Mouse (Mus musculus) intestine, postnatal 0 days (tissue): ENCODE measurements at regions not wholly inside any gene's neighbourhood (a gene's known extent, or its start where the extent isn't known, plus 50 kb on each side); places are given as distances from the start of the nearest gene placed in this dataset.
"Not testable (repeated sequence)": the region's sequence is repeated elsewhere in the genome, so short reads cannot be mapped to it uniquely, and the experiment has no call there.

ENCODE experiments used
- ATAC-seq: fragments of 200-750 bp; cut with Nextera tagmentation; 2 replicates; pipeline ENCODE4 v1.8.0; 2017; ENCODE audit warnings: mild to moderate bottlenecking, moderate TSS enrichment, moderate library complexity
- H3K27ac ChIP-seq: fragments of 300-500 bp; sonication (generic); 2 replicates; pipeline ENCODE4 v1.5.1; 2014; ENCODE audit warnings: mild to moderate bottlenecking, low read depth, low read length, moderate library complexity
- H3K27me3 ChIP-seq: fragments of 300-500 bp; sonication (generic); replicated peaks from 2 replicates; pipeline ENCODE4 v1.6.1; 2014; ENCODE audit warnings: low read length, mixed read lengths; ENCODE audit not compliant: control insufficient read depth, insufficient read depth
- H3K36me3 ChIP-seq: fragments of 300-500 bp; sonication (generic); 2 replicates; pipeline ENCODE4 v1.6.1; 2014; ENCODE audit warnings: mild to moderate bottlenecking, moderate library complexity; ENCODE audit not compliant: control insufficient read depth, insufficient read depth
- H3K4me1 ChIP-seq: fragments of 300-500 bp; sonication (generic); replicated peaks from 2 replicates; pipeline ENCODE4 v1.6.1; 2014; ENCODE audit warnings: antibody characterized with exemption, low read length, mixed read lengths; ENCODE audit not compliant: control insufficient read depth, insufficient read depth
- H3K4me2 ChIP-seq: fragments of 300-500 bp; sonication (generic); replicated peaks from 2 replicates; pipeline ENCODE4 v1.6.1; 2014; ENCODE audit warnings: low read depth, mild to moderate bottlenecking, moderate library complexity
- H3K4me3 ChIP-seq: fragments of 300-500 bp; sonication (generic); 2 replicates; pipeline ENCODE4 v1.5.1; 2014; ENCODE audit warnings: low read depth, low read length
- H3K9ac ChIP-seq: fragments of 300-500 bp; sonication (generic); 2 replicates; pipeline ENCODE4 v1.6.1; 2014; ENCODE audit warnings: mild to moderate bottlenecking, low read depth, low read length
- H3K9me3 ChIP-seq: fragments of 300-500 bp; sonication (generic); 2 replicates; pipeline ENCODE4 v1.6.1; 2016; ENCODE audit warnings: mixed run types; ENCODE audit not compliant: control insufficient read depth
- CTCF ChIP-seq: sonication (generic); IDR thresholded peaks from 2 replicates; pipeline ENCODE4 v1.5.1; 2016; ENCODE audit warnings: low read depth, mild to moderate bottlenecking, control low read depth, antibody characterized with exemption, moderate library complexity
- WGBS: fragments of 180-500 bp; shearing (Covaris S2); extraction: QIAGEN DNeasy Blood & Tissue Kit; methylation state at CpG from one replicate; pipeline ENCODE4 v1.1.7; 2014; 5-methylcytosine and 5-hydroxymethylcytosine counted together

- Histone ChIP-seq H3K9me3 (no peaks in the 10 kb centered on the region), H3K4me2 (no peak overlapping the region), H3K9ac (no peak overlapping the region), H3K27ac (no peak overlapping the region), H3K36me3 (no peaks in the 10 kb centered on the region), H3K4me1 (no peaks in the 10 kb centered on the region), H3K27me3 (no peaks in the 10 kb centered on the region), H3K4me3 (no peak overlapping the region)
- no peak for TF ChIP-seq CTCF
- ATAC-seq: no peak
- 66% methylated on average over 7 of the region's 7 CpGs for WGBS
These were observed 370.9 kb downstream of the Kif2b start for GRCm38 (mm10) chr11:91206470-91206869.

DNA sequence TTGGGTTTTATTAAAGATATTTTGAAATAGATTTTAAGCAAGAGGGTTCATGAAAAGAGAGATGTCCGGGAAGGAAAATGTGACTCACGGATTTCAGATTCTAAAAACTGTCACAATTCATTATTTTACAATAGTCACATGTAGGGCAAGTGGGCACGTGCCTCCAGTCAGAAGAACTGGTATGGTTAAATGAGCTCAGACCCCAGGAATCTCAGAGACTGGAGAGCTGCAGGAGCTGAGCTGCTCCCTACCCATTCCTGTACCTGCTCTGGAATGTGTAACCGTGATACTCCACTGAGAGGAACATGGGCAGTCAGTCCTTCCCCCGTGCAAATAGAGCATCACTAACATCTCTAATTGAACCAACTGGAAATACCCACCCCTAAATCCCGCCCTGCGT is 372.9 kb downstream of the Kif2b start:
- Histone ChIP-seq H3K36me3 (no peaks in the 10 kb centered on the region), H3K4me3 (no peak overlapping the region), H3K4me1 (no peaks in the 10 kb centered on the region), H3K9ac (no peak overlapping the region), H3K27ac (no peak overlapping the region), H3K9me3 (no peaks in the 10 kb centered on the region), H3K27me3 (no peaks in the 10 kb centered on the region), H3K4me2 (no peak overlapping the region)
- TF ChIP-seq CTCF: no peak
- no peak for ATAC-seq
- 50% methylated on average over 7 of the region's 7 CpGs for WGBS

GRCm38 (mm10) chr11:91196841-91197240 is 380.5 kb downstream of the Kif2b start:
- H3K4me2 ChIP-seq: no peak overlapping the region
- TF ChIP-seq CTCF: no peak
- H3K9ac ChIP-seq: no peak overlapping the region
- no peaks in the 10 kb centered on the region for H3K27me3 ChIP-seq
- ATAC-seq: no peak
- H3K4me1 ChIP-seq: no peaks in the 10 kb centered on the region
- H3K9me3 ChIP-seq: no peaks in the 10 kb centered on the region
- no peaks in the 10 kb centered on the region for H3K36me3 ChIP-seq
- 45% methylated on average over 4 of the region's 4 CpGs for WGBS
- no peak overlapping the region for H3K27ac ChIP-seq
- H3K4me3 ChIP-seq: no peak overlapping the region

DNA sequence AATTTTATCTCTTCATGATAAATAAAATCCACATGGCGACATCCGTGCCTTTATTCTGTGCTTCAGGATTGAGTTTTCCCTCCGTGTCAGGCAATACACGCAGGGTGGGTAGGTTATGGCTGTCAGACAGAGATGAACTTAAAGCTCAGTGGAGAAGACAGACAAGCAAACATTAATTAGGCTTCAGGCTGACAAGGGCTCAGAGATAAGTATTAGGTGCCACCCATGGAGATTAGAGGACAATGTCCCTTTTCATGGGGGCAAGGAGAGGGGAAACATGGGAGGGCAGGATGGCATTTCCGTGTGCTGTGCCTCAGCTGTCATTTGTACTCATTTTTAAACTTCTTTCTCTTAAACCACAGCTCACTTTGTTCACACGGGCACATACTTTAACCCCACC is 381.0 kb downstream of the Kif2b start:
- H3K4me1 ChIP-seq: no peaks in the 10 kb centered on the region
- ATAC-seq: no peak

GRCm38 (mm10) chr11:91167336-91167735 is 410.0 kb downstream of the Kif2b start:
- not testable (repeated sequence) for H3K36me3 ChIP-seq, H3K9me3 ChIP-seq, H3K9ac ChIP-seq, H3K27ac ChIP-seq, H3K4me3 ChIP-seq, H3K4me2 ChIP-seq, H3K4me1 ChIP-seq, ATAC-seq, H3K27me3 ChIP-seq
- WGBS: 63% methylated on average over 2 of the region's 2 CpGs

More for the DNA sequence above, 381.0 kb downstream of the Kif2b start:
- no peak overlapping the region for H3K4me2 ChIP-seq
- no peak overlapping the region for H3K27ac ChIP-seq
- no peaks in the 10 kb centered on the region for H3K36me3 ChIP-seq
- no peaks in the 10 kb centered on the region for H3K9me3 ChIP-seq
- H3K4me3 ChIP-seq: no peak overlapping the region
- WGBS: 41% methylated on average over 6 of the region's 6 CpGs
- H3K27me3 ChIP-seq: no peaks in the 10 kb centered on the region
- TF ChIP-seq CTCF: no peak
- no peak overlapping the region for H3K9ac ChIP-seq

DNA sequence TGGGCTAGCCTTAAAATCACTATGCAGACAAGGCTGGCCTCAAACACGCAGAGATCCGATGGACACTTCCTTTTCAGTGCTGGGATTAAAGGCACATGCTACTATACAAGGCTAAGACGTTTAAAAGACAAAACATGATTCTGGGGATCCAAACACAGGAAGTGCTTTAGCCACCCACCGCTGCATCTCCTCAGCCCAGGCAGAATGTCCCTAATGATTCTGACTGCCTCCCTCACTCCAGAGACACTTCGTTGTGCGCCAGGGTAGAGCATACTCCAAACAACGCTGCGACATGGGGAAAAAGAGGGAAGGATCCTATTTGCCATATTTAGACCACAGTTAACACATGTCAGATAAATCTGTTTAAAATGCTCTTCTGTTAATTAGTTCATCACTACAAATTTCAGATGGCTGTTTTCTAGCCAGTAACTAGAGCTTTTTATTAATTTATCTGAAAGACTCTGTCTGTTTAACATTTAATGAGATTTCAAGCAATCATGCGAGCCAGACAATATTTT is 443.5 kb downstream of the Kif2b start:
- no peak for ATAC-seq
- no peak for TF ChIP-seq CTCF
- WGBS: 56% methylated on average over 9 of the region's 9 CpGs

GRCm38 (mm10) chr11:91132771-91133380 is 444.5 kb downstream of the Kif2b start:
- H3K9me3 ChIP-seq: no peaks in the 10 kb centered on the region
- H3K9ac ChIP-seq: no peak overlapping the region
- no peaks in the 10 kb centered on the region for H3K36me3 ChIP-seq
- no peak overlapping the region for H3K4me3 ChIP-seq
- H3K27ac ChIP-seq: no peak overlapping the region
- TF ChIP-seq CTCF: no peak
- ATAC-seq: no peak
- H3K4me2 ChIP-seq: no peak overlapping the region
- H3K4me1 ChIP-seq: no peaks in the 10 kb centered on the region
- WGBS: 80% methylated on average over 7 of the region's 7 CpGs
- no peaks in the 10 kb centered on the region for H3K27me3 ChIP-seq

More for the DNA sequence above, 443.5 kb downstream of the Kif2b start:
- Histone ChIP-seq H3K27ac (no peak overlapping the region), H3K4me3 (no peak overlapping the region), H3K27me3 (no peaks in the 10 kb centered on the region), H3K9ac (no peak overlapping the region), H3K4me1 (no peaks in the 10 kb centered on the region), H3K9me3 (no peaks in the 10 kb centered on the region), H3K4me2 (no peak overlapping the region), H3K36me3 (no peaks in the 10 kb centered on the region)
